Mouse (Mus musculus) embryonic fibroblast, embryonic 13.5 days (primary cell): ENCODE measurements at regions not wholly inside any gene's neighbourhood (a gene's known extent, or its start where the extent isn't known, plus 50 kb on each side); places are given as distances from the start of the nearest gene placed in this dataset.

ENCODE experiments used
- CTCF ChIP-seq: IDR thresholded peaks from 2 replicates; pipeline ENCODE4 v1.5.1; 2011; ENCODE audit warnings: mild to moderate bottlenecking, control low read depth, low read length, moderate library complexity, borderline replicate concordance; ENCODE audit not compliant: insufficient read depth
- POLR2A ChIP-seq: IDR thresholded peaks from 2 replicates; pipeline ENCODE4 v1.6.1; 2011; ENCODE audit warnings: low read depth, mild to moderate bottlenecking, control low read depth, low read length, moderate library complexity

DNA sequence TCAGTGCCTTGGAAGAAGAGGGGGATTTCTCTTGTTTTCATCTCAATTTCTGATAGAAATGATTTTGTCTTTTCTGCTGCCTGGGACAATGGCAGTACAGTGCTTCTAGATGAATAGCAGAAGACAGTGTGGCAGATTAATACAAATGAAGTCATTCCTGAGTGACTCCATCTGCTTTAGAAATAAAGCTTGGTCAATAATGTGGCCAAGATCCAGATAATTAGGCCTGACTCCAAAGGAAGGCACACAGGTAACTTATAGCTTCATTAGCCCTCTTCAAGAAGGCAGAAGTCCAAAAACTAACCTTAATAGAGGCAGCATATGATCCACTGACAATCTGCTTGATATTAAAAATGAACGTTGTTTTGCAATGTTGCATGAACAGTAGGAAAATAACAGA is 151.0 kb upstream of the Cdh20 start:
- no peak for TF ChIP-seq CTCF
- no peak for TF ChIP-seq POLR2A
